Mouse (Mus musculus): ENCODE data around the gene Tnfrsf18. TPM values are rescaled to one million over a fixed set of nuclear protein-coding genes. Genes with fewer than 3 reads are reported as not detected.

The Tnfrsf18 gene
- polyA plus RNA-seq, 1 experiment from 2014 or later: 2.7 TPM

- no peaks in the 10 kb centered on the region for H3K9me3 ChIP-seq
- H3K4me1 ChIP-seq: no peaks in the 10 kb centered on the region
- ATAC-seq (ENCODE audit: borderline replicate concordance, extremely low read depth, low FRiP score, low TSS enrichment): no peak
- H3K36me3 ChIP-seq: peaks cover 43% of the 10 kb centered on the region
- no peak overlapping the region for H3K4me3 ChIP-seq
- no peaks in the 10 kb centered on the region for H3K27me3 ChIP-seq
- WGBS: 89% methylated on average over 2 of the region's 2 CpGs
- no peak overlapping the region for H3K9ac ChIP-seq
- no peak overlapping the region for H3K27ac ChIP-seq
- H3K4me2 ChIP-seq: no peak overlapping the region
Observed at GRCm38 (mm10) chr4:156014436-156014835, 11.5 kb upstream of the Tnfrsf18 start.

- Histone ChIP-seq H3K4me2 (no peak overlapping the region), H3K36me3 (0 out of 2 replicates have a peak, but pooled peaks cover 5% of the 10 kb centered on the region), H3K9ac (no peak overlapping the region), H3K4me3 (no peak overlapping the region), H3K27me3 (no peaks in the 10 kb centered on the region), H3K9me3 (no peaks in the 10 kb centered on the region), H3K4me1 (no peaks in the 10 kb centered on the region), H3K27ac (no peak overlapping the region)
- WGBS: 84% methylated on average over 12 of the region's 12 CpGs
- no peak for ATAC-seq (ENCODE audit: borderline replicate concordance, extremely low read depth, low FRiP score, low TSS enrichment)
Observed at GRCm38 (mm10) chr4:156019771-156020170, 6.2 kb upstream of the Tnfrsf18 start.

GRCm38 (mm10) chr4:156021381-156021780 is 4.6 kb upstream of the Tnfrsf18 start:
- no peak overlapping the region for H3K4me3 ChIP-seq
- no peaks in the 10 kb centered on the region for H3K9me3 ChIP-seq
- peaks cover 9% of the 10 kb centered on the region for H3K4me1 ChIP-seq
- no peak overlapping the region for H3K4me2 ChIP-seq
- H3K36me3 ChIP-seq: no peaks in the 10 kb centered on the region
- no peaks in the 10 kb centered on the region for H3K27me3 ChIP-seq
- no peak for ATAC-seq (ENCODE audit: borderline replicate concordance, extremely low read depth, low FRiP score, low TSS enrichment)
- H3K9ac ChIP-seq: no peak overlapping the region
- no peak overlapping the region for H3K27ac ChIP-seq
- WGBS: 50% methylated on average over 3 of the region's 3 CpGs

GRCm38 (mm10) chr4:156021942-156022419 is 4.0 kb upstream of the Tnfrsf18 start:
- Histone ChIP-seq H3K36me3 (no peaks in the 10 kb centered on the region), H3K9me3 (no peaks in the 10 kb centered on the region), H3K27ac (no peak overlapping the region), H3K4me1 (peaks cover 11% of the 10 kb centered on the region), H3K9ac (no peak overlapping the region), H3K4me3 (no peak overlapping the region), H3K4me2 (no peak overlapping the region), H3K27me3 (no peaks in the 10 kb centered on the region)
- WGBS: 46% methylated on average over 9 of the region's 9 CpGs
- ATAC-seq (ENCODE audit: borderline replicate concordance, extremely low read depth, low FRiP score, low TSS enrichment): no peak

GRCm38 (mm10) chr4:156023520-156023919 is 2.4 kb upstream of the Tnfrsf18 start:
- Histone ChIP-seq H3K36me3 (peaks cover 5% of the 10 kb centered on the region; the same call in 1 of the 2 replicates), H3K27me3 (no peaks in the 10 kb centered on the region), H3K4me3 (no peak overlapping the region), H3K4me1 (peaks cover 11% of the 10 kb centered on the region), H3K27ac (no peak overlapping the region), H3K4me2 (no peak overlapping the region), H3K9ac (no peak overlapping the region), H3K9me3 (no peaks in the 10 kb centered on the region)
- no peak for ATAC-seq (ENCODE audit: borderline replicate concordance, extremely low read depth, low FRiP score, low TSS enrichment)
- 72% methylated on average over 9 of the region's 9 CpGs for WGBS

- ATAC-seq (ENCODE audit: borderline replicate concordance, extremely low read depth, low FRiP score, low TSS enrichment): no peak
- H3K9me3 ChIP-seq: no peaks in the 10 kb centered on the region
- H3K4me3 ChIP-seq: no peak overlapping the region
- H3K27ac ChIP-seq: no peak overlapping the region
- peaks cover 11% of the 10 kb centered on the region for H3K4me1 ChIP-seq
- H3K4me2 ChIP-seq: no peak overlapping the region
- H3K9ac ChIP-seq: no peak overlapping the region
- no peaks in the 10 kb centered on the region for H3K27me3 ChIP-seq
- WGBS: 89% methylated on average over 7 of the region's 7 CpGs
- peaks cover 6% of the 10 kb centered on the region; the same call in 1 of the 2 replicates for H3K36me3 ChIP-seq
Observed at GRCm38 (mm10) chr4:156024184-156024583, 1.8 kb upstream of the Tnfrsf18 start.

- Histone ChIP-seq H3K27ac (no peak overlapping the region), H3K36me3 (peaks cover 8% of the 10 kb centered on the region; the same call in 1 of the 2 replicates), H3K27me3 (no peaks in the 10 kb centered on the region), H3K9me3 (no peaks in the 10 kb centered on the region), H3K4me3 (no peak overlapping the region), H3K4me2 (no peak overlapping the region), H3K9ac (no peak overlapping the region), H3K4me1 (peaks cover 32% of the 10 kb centered on the region)
- WGBS: 82% methylated on average over 7 of the region's 7 CpGs
- ATAC-seq (ENCODE audit: borderline replicate concordance, extremely low read depth, low FRiP score, low TSS enrichment): no peak
Observed at GRCm38 (mm10) chr4:156028580-156028979, 2.6 kb downstream of the Tnfrsf18 start.

GRCm38 (mm10) chr4:156030651-156031118 is 4.7 kb downstream of the Tnfrsf18 start:
- Histone ChIP-seq H3K4me1 (peaks cover 30% of the 10 kb centered on the region), H3K4me3 (peak overlapping the region; percentile 55), H3K27me3 (peaks cover 15% of the 10 kb centered on the region), H3K27ac (peak overlapping the region; percentile 92; the same call in 1 of the 2 replicates), H3K36me3 (peaks cover 8% of the 10 kb centered on the region; the same call in 1 of the 2 replicates), H3K4me2 (peak overlapping the region; percentile 75), H3K9me3 (no peaks in the 10 kb centered on the region), H3K9ac (peak overlapping the region; percentile 64)
- WGBS: 39% methylated on average over 9 of the region's 9 CpGs
- no peak for ATAC-seq (ENCODE audit: borderline replicate concordance, extremely low read depth, low FRiP score, low TSS enrichment)

GRCm38 (mm10) chr4:156031255-156031592 is 5.3 kb downstream of the Tnfrsf18 start:
- Histone ChIP-seq H3K36me3 (peaks cover 8% of the 10 kb centered on the region; the same call in 1 of the 2 replicates), H3K9ac (peak overlapping the region; percentile 64), H3K4me1 (peaks cover 25% of the 10 kb centered on the region), H3K4me2 (peak overlapping the region; percentile 75), H3K9me3 (no peaks in the 10 kb centered on the region), H3K27ac (peak overlapping the region; percentile 92), H3K27me3 (peaks cover 21% of the 10 kb centered on the region), H3K4me3 (peak overlapping the region; percentile 55)
- peak; percentile 29; the same call in 1 of the 2 replicates for ATAC-seq (ENCODE audit: borderline replicate concordance, extremely low read depth, low FRiP score, low TSS enrichment)
- 8% methylated on average over 7 of the region's 7 CpGs for WGBS

GRCm38 (mm10) chr4:156031593-156032391 is 5.8 kb downstream of the Tnfrsf18 start:
- Histone ChIP-seq H3K4me1 (peaks cover 21% of the 10 kb centered on the region), H3K27ac (peak overlapping the region; percentile 92), H3K36me3 (peaks cover 8% of the 10 kb centered on the region; the same call in 1 of the 2 replicates), H3K4me2 (peak overlapping the region; percentile 75), H3K9ac (peak overlapping the region; percentile 64), H3K9me3 (no peaks in the 10 kb centered on the region), H3K4me3 (peak overlapping the region; percentile 55), H3K27me3 (peaks cover 22% of the 10 kb centered on the region)
- WGBS: 2% methylated on average over 24 of the region's 24 CpGs
- ATAC-seq (ENCODE audit: borderline replicate concordance, extremely low read depth, low FRiP score, low TSS enrichment): peak; percentile 93

- H3K9me3 ChIP-seq: no peaks in the 10 kb centered on the region
- H3K4me2 ChIP-seq: no peak overlapping the region
- H3K36me3 ChIP-seq: peaks cover 8% of the 10 kb centered on the region; the same call in 1 of the 2 replicates
- no peak overlapping the region for H3K9ac ChIP-seq
- H3K27me3 ChIP-seq: peaks cover 22% of the 10 kb centered on the region
- H3K4me1 ChIP-seq: peaks cover 21% of the 10 kb centered on the region
- ATAC-seq (ENCODE audit: borderline replicate concordance, extremely low read depth, low FRiP score, low TSS enrichment): no peak
- WGBS: 62% methylated on average over 4 of the region's 4 CpGs
- H3K27ac ChIP-seq: no peak overlapping the region
- H3K4me3 ChIP-seq: no peak overlapping the region
Observed at GRCm38 (mm10) chr4:156032856-156033255, 6.9 kb downstream of the Tnfrsf18 start.

GRCm38 (mm10) chr4:156033476-156034119 is 7.6 kb downstream of the Tnfrsf18 start:
- Histone ChIP-seq H3K36me3 (0 out of 2 replicates have a peak, but pooled peaks cover 2% of the 10 kb centered on the region), H3K4me2 (no peak overlapping the region), H3K27ac (no peak overlapping the region), H3K27me3 (peaks cover 22% of the 10 kb centered on the region), H3K4me1 (peaks cover 21% of the 10 kb centered on the region), H3K4me3 (no peak overlapping the region), H3K9me3 (no peaks in the 10 kb centered on the region), H3K9ac (no peak overlapping the region)
- ATAC-seq (ENCODE audit: borderline replicate concordance, extremely low read depth, low FRiP score, low TSS enrichment): no peak
- WGBS: 48% methylated on average over 6 of the region's 6 CpGs

Measured in lung, embryonic 15.5 days (tissue).